ENCODE assay signal across 11 mouse cellular contexts in genomic region chr1:54924309-54924685, GRCm38 (mm10). TPM values are rescaled to one million over a fixed set of nuclear protein-coding genes. Genes with fewer than 3 reads are reported as not detected.
DNase-seq lines count a peak whose midpoint lies in the region; ATAC-seq lines count a peak whose summit lies in the region.
"Had no signal": no experiment of that assay in that cellular context is flagged by ENCODE, and none has a peak within 500 bp of the region (broad histone marks: within the 10 kb centered on the region; RNA-seq: fewer than 3 reads in every experiment).

No protein-coding gene starts in this region.

- no peaks in the 10 kb centered on the region for H3K36me3 ChIP-seq in megakaryocyte, embryonic 14.5 days (replicated peaks; ENCODE audit: low read length)
- no peaks in the 10 kb centered on the region for H3K36me3 ChIP-seq in limb, embryonic 13.5 days
- no peaks in the 10 kb centered on the region for H3K36me3 ChIP-seq in stomach, embryonic 15.5 days

- peak overlapping the region; percentile 78 for H3K4me2 ChIP-seq in limb, embryonic 13.5 days (replicated peaks)
- peak overlapping the region; percentile 97; the same call in 1 of the 2 replicates for H3K4me2 ChIP-seq in stomach, embryonic 15.5 days

- H3K4me1 ChIP-seq in megakaryocyte, embryonic 14.5 days = peaks cover 46% of the 10 kb centered on the region
- peaks cover 35% of the 10 kb centered on the region for H3K4me1 ChIP-seq in limb, embryonic 13.5 days
- peaks cover 16% of the 10 kb centered on the region for H3K4me1 ChIP-seq in stomach, embryonic 15.5 days

- peaks cover 18% of the 10 kb centered on the region for H3K27me3 ChIP-seq in megakaryocyte, embryonic 14.5 days (replicated peaks)
- no peaks in the 10 kb centered on the region for H3K27me3 ChIP-seq in limb, embryonic 13.5 days
- no peaks in the 10 kb centered on the region for H3K27me3 ChIP-seq in stomach, embryonic 15.5 days (replicated peaks)

- no peak for ATAC-seq in megakaryocyte, adult 5-6 weeks (ENCODE audit: poor library complexity, severe bottlenecking)
- no peak for ATAC-seq in limb, embryonic 13.5 days (ENCODE audit: low FRiP score, low read depth)
- ATAC-seq in stomach, embryonic 15.5 days (ENCODE audit: insufficient read depth, low FRiP score, low read depth) = no peak

- H3K4me3 ChIP-seq in megakaryocyte, embryonic 14.5 days (replicated peaks) = peak overlapping the region; percentile 70
- peak overlapping the region; percentile 88 for H3K4me3 ChIP-seq in limb, embryonic 13.5 days
- no peak overlapping the region for H3K4me3 ChIP-seq in stomach, embryonic 15.5 days (replicated peaks)

- 0 out of 2 replicates have a peak overlapping the region, but pooled peaks have one; percentile 19 for H3K9ac ChIP-seq in limb, embryonic 13.5 days
- no peak overlapping the region for H3K9ac ChIP-seq in stomach, embryonic 15.5 days

- peak; percentile 18 for DNase-seq in cerebellum, adult 9-11 months
- no peak for DNase-seq in cerebellum, adult 11 months
- DNase-seq in frontal cortex, postnatal 14 days (ENCODE audit: low spot score in 2 of 2) = no peak
- DNase-seq in ovary, postnatal 36 days (ENCODE audit: low spot score) = no peak
- DNase-seq: adrenal gland, postnatal 14 days; kidney, adult 18-20 months; lung, postnatal 4 days had no signal

- H3K9me3 ChIP-seq in megakaryocyte, embryonic 14.5 days = 0 out of 2 replicates have a peak, but pooled peaks cover 2% of the 10 kb centered on the region
- H3K9me3 ChIP-seq in limb, embryonic 13.5 days = no peaks in the 10 kb centered on the region
- H3K9me3 ChIP-seq in stomach, embryonic 15.5 days = no peaks in the 10 kb centered on the region

- 75% methylated on average over 4 of the region's 4 CpGs for WGBS in limb, embryonic 13.5 days
- WGBS in stomach, embryonic 15.5 days = 65% methylated on average over 4 of the region's 4 CpGs

- no peak overlapping the region for H3K27ac ChIP-seq in limb, embryonic 13.5 days
- H3K27ac ChIP-seq in stomach, embryonic 15.5 days = no peak overlapping the region

RNA-seq across cellular contexts. Expression of gene Ankrd44, which starts 1.9 kb away (rescaled TPM):
- polyA plus RNA-seq in megakaryocyte, embryonic 14.5 days (2012; ENCODE audit: insufficient read depth, low replicate concordance) = 0.55 TPM in 1 of 2 replicates, not detected in the other
- 205 and 209 TPM in 2 replicates for total RNA-seq in megakaryocyte, adult 5-6 weeks (2015)
- total RNA-seq in megakaryocyte, adult 5-6 weeks (2017) = 124 and 138 TPM in 2 replicates
- 20.3 and 23.0 TPM in 2 replicates for polyA plus RNA-seq in limb, embryonic 13.5 days (2015; fragmentation: Nextera tagmentation; extraction: Ambion mirVana)
- polyA plus RNA-seq in stomach, embryonic 15.5 days (2015; fragmentation: Nextera tagmentation; extraction: Ambion mirVana) = 11.2 and 11.8 TPM in 2 replicates
